Mouse (Mus musculus) stomach, postnatal 0 days (tissue): ENCODE data around the gene Fmo1.

Experiments
- CTCF ChIP-seq: IDR thresholded peaks from 2 replicates; pipeline ENCODE4 v1.5.1; 2016; ENCODE audit warnings: antibody characterized with exemption, low read depth, mild to moderate bottlenecking, moderate library complexity
- EP300 ChIP-seq: optimal IDR thresholded peaks from 2 replicates; pipeline ENCODE3; 2016; ENCODE audit warnings: antibody characterized with exemption

DNA sequence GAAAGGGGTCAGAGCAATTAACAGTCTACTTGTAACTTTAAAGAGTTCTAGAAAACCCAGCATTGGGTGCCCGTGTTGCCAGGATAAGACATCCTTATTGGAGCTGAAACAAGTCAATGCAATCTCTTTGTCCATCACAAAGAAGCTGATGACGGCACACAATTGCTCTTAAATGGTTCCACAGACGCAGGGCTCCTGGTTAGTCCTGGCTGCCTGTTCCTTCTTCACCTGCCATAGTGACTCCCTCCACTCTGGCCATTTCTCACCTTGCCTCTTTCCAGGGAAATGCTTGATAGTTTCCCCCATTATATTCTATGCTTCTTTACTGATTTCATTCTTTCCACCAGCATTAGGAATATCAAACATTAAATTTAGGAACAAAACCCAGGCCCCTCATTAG, 57.9 kb downstream of the Fmo1 start:
- TF ChIP-seq CTCF (no peak), EP300 (no peak)
